Mouse (Mus musculus) ovary, adult 2 months (tissue): ENCODE data around the gene Gm49486. TPM values are rescaled to one million over a fixed set of nuclear protein-coding genes. Genes with fewer than 3 reads are reported as not detected.

Experiments used
- polyA plus RNA-seq: library from polyadenylated mRNA; depleted of rRNA; stranded (reverse); fragments of >200 nt; gene quantifications from 2 replicates; pipeline ENCODE4 v1.2.3, GENCODE M21; 2012; rRNA removed

Gene Gm49486
- polyA plus RNA-seq = 0.23 TPM in 1 of 2 replicates, not detected in the other

GRCm38 (mm10) chr15:79229058-79229821, at the start of gene Gm49486, which contains the start of gene Pick1:
Gene Gm49486, plus strand, starts transcription at chr15:79229391.
Gene Pick1, plus strand, starts transcription at chr15:79229173.

GRCm38 (mm10) chr15:79254661-79255060, 25.5 kb downstream of the Gm49486 start, which contains the start of gene Slc16a8:
Gene Slc16a8, minus strand, starts transcription at chr15:79254761.

GRCm38 (mm10) chr15:79285399-79285798, 56.2 kb downstream of the Gm49486 start, which contains the start of gene Baiap2l2:
Gene Baiap2l2, minus strand, starts transcription at chr15:79285537.

Other genes with a start within 250 kb of the Gm49486 start
- gene H1f0, start 200.9 kb upstream of the Gm49486 start, polyA plus RNA-seq = 134 and 223 TPM in 2 replicates
- 2.7 and 3.4 TPM in 2 replicates for gene Galr3, start 187.5 kb upstream of the Gm49486 start, polyA plus RNA-seq
- 95.6 and 99.9 TPM in 2 replicates for gene Ankrd54, start 166.5 kb upstream of the Gm49486 start, polyA plus RNA-seq
- 207 and 263 TPM in 2 replicates for gene Eif3l, start 154.2 kb upstream of the Gm49486 start, polyA plus RNA-seq
- gene Micall1, start 120.5 kb upstream of the Gm49486 start, polyA plus RNA-seq = 46.7 and 50.8 TPM in 2 replicates
- 46.6 and 52.7 TPM in 2 replicates for gene Polr2f, start 88.4 kb upstream of the Gm49486 start, polyA plus RNA-seq
- 14.3 and 22.3 TPM in 2 replicates for gene 1700088E04Rik, start 88.1 kb upstream of the Gm49486 start, polyA plus RNA-seq
- gene Sox10, start 64.2 kb upstream of the Gm49486 start, polyA plus RNA-seq = 0.70 and 1.3 TPM in 2 replicates
- gene Pick1, start 218 bp upstream of the Gm49486 start, polyA plus RNA-seq = 36.5 and 39.2 TPM in 2 replicates
- 0.11 and 0.70 TPM in 2 replicates for gene Slc16a8, start 25.4 kb downstream of the Gm49486 start, polyA plus RNA-seq
- gene Baiap2l2, start 56.1 kb downstream of the Gm49486 start, polyA plus RNA-seq = 7.3 and 9.0 TPM in 2 replicates
- 64.3 and 68.4 TPM in 2 replicates for gene Pla2g6, start 99.0 kb downstream of the Gm49486 start, polyA plus RNA-seq
- 8.4 and 16.0 TPM in 2 replicates for gene Maff, start 117.2 kb downstream of the Gm49486 start, polyA plus RNA-seq
- 184 and 197 TPM in 2 replicates for gene Tmem184b, start 174.2 kb downstream of the Gm49486 start, polyA plus RNA-seq
- gene Csnk1e, start 226.2 kb downstream of the Gm49486 start, polyA plus RNA-seq = 70.4 and 118 TPM in 2 replicates